ENCODE assay signal across 18 mouse cellular contexts in the genomic region with DNA sequence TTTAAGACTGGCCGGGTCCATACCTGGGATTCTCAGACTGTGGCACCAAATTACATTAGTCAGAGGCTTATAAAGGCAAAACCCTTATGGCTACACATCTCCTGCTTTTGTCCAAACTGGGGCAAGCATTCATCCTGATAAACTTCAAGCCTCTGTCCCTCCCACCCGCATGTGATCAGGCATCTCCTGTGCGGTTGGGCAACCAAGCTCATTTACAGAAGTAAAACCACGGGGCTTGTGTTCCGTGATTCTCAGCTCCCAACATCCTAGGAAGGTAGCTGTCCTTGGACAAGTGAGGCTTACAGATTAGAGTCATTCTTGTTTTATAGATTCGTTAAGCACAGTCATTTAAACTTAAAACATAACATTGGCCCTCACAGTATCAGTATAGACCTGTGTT. TPM values are rescaled to one million over a fixed set of nuclear protein-coding genes. Genes with fewer than 3 reads are reported as not detected.
"Had no signal": no experiment of that assay in that cellular context is flagged by ENCODE, and none has a peak within 500 bp of the region (broad histone marks: within the 10 kb centered on the region; RNA-seq: fewer than 3 reads in every experiment).

No protein-coding gene starts in this region.

- DNase-seq: retina, postnatal 1 day; right cerebral cortex, adult 18-20 months; right cerebral cortex, postnatal 14 days; right cerebral cortex, postnatal 25 days; right cerebral cortex, postnatal 4 days; spleen, adult 18-20 months; thymus, adult 18-20 months; thymus, adult 2 months; thymus, postnatal 14 days; thymus, postnatal 25 days; thymus, postnatal 36 days; thymus, postnatal 4 days had no signal

- H3K4me2 ChIP-seq: neural tube, embryonic 13.5 days; neural tube, embryonic 15.5 days; stomach, embryonic 15.5 days had no signal

- H3K4me3 ChIP-seq: neural tube, embryonic 13.5 days; neural tube, embryonic 15.5 days; stomach, embryonic 15.5 days had no signal

- H3K9me3 ChIP-seq: neural tube, embryonic 13.5 days; neural tube, embryonic 15.5 days; stomach, embryonic 15.5 days had no signal

- H3K27ac ChIP-seq: neural tube, embryonic 13.5 days; neural tube, embryonic 15.5 days; stomach, embryonic 15.5 days; stomach, postnatal 0 days had no signal

- H3K27me3 ChIP-seq: neural tube, embryonic 13.5 days; neural tube, embryonic 15.5 days; stomach, embryonic 15.5 days had no signal

- H3K9ac ChIP-seq: neural tube, embryonic 13.5 days; neural tube, embryonic 15.5 days; stomach, embryonic 15.5 days had no signal

RNA-seq across cellular contexts. Expression of gene S1pr5, which starts 41.4 kb away (rescaled TPM):
- polyA plus RNA-seq: testis, adult 2 months; thymus, postnatal 0 days had no signal
